Mouse (Mus musculus): ENCODE results near the gene Tnni2. TPM values are rescaled to one million over a fixed set of nuclear protein-coding genes. Genes with fewer than 3 reads are reported as not detected.

Tnni2 gene
- polyA plus RNA-seq, 1 experiment: not detected

DNA sequence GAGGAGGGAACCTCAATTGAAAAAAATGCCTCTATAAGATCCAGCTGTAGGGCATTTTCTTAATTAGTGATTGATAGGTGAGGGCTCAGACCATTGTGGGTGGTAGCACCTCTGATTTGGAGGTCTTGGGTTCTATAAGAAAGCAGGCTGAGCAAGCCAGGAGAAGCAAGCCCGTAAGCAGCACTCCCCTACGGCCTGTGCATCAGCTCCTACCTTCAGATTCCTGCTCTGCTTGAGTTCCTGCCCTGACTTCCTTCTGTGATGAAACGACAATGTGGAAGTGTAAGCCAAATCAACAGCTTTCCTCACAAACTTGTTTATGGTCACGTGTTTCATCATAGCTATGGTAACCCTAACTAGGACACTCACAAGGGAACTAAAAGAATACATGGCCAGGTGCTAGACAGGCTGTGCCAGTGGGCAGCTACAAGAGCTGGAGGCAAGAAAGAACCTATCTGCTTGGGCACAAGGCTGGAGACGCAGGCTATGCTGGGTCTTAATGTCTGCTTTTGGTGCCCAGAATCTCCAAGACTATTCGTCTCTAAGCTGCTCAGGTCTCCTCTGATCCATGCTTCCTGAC is 7.5 kb downstream of the Tnni2 start:
- H3K4me3 ChIP-seq (replicated peaks): no peak overlapping the region
- TF ChIP-seq TAL1 (IDR thresholded peaks at IDR 0.05; ENCODE audit: low read length) (no peak), GATA1 (IDR thresholded peaks at IDR 0.05; ENCODE audit: low read length) (no peak)
- H3K36me3 ChIP-seq (ENCODE audit: control insufficient read depth): no peaks in the 10 kb centered on the region
- H3K4me1 ChIP-seq (ENCODE audit: control insufficient read depth): no peaks in the 10 kb centered on the region
- no peaks in the 10 kb centered on the region for H3K9me3 ChIP-seq (ENCODE audit: control insufficient read depth, low read length)
- no peaks in the 10 kb centered on the region; the same call in 1 of the 2 replicates for H3K27me3 ChIP-seq (ENCODE audit: control insufficient read depth)

DNA sequence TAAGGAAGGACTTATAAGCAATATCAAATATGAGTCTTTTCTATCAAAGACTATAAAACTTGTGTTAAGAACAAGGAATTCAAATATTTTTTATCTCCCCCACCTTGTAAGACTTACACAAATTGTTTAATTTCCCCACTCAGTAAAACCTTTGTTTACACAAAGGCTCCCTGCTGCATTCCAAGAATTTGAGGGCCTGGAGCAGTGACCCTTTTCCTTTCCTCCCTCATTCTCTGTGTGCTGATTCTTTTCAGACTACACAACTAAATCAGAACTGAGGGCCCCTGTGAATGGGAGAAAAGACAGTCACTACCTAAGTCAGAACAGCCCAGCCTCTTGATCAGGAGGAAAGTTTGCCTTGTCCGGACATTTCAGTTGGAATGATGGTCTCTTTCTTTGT is 13.1 kb downstream of the Tnni2 start:
- H3K27me3 ChIP-seq (ENCODE audit: control insufficient read depth): peaks cover 5% of the 10 kb centered on the region; the same call in 1 of the 2 replicates
- TF ChIP-seq GATA1 (IDR thresholded peaks at IDR 0.05; ENCODE audit: low read length) (no peak), TAL1 (IDR thresholded peaks at IDR 0.05; ENCODE audit: low read length) (no peak)
- no peaks in the 10 kb centered on the region for H3K9me3 ChIP-seq (ENCODE audit: control insufficient read depth, low read length)
- H3K4me1 ChIP-seq (ENCODE audit: control insufficient read depth): no peaks in the 10 kb centered on the region
- H3K4me3 ChIP-seq (replicated peaks): no peak overlapping the region
- no peaks in the 10 kb centered on the region for H3K36me3 ChIP-seq (ENCODE audit: control insufficient read depth)

GRCm38 (mm10) chr7:142455251-142455650 is 13.6 kb downstream of the Tnni2 start:
- H3K4me1 ChIP-seq (ENCODE audit: control insufficient read depth): no peaks in the 10 kb centered on the region

GRCm38 (mm10) chr7:142456806-142457205 is 15.2 kb downstream of the Tnni2 start:
- TF ChIP-seq GATA1 (IDR thresholded peaks at IDR 0.05; ENCODE audit: low read length) (no peak), TAL1 (IDR thresholded peaks at IDR 0.05; ENCODE audit: low read length) (no peak)
- Histone ChIP-seq H3K9me3 (ENCODE audit: control insufficient read depth, low read length) (no peaks in the 10 kb centered on the region), H3K4me1 (ENCODE audit: control insufficient read depth) (no peaks in the 10 kb centered on the region), H3K4me3 (replicated peaks) (no peak overlapping the region), H3K36me3 (ENCODE audit: control insufficient read depth) (no peaks in the 10 kb centered on the region), H3K27me3 (ENCODE audit: control insufficient read depth) (peaks cover 5% of the 10 kb centered on the region; the same call in 1 of the 2 replicates)

More at GRCm38 (mm10) chr7:142455251-142455650, 13.6 kb downstream of the Tnni2 start:
- no peak overlapping the region for H3K4me3 ChIP-seq (replicated peaks)
- no peaks in the 10 kb centered on the region for H3K36me3 ChIP-seq (ENCODE audit: control insufficient read depth)
- TF ChIP-seq TAL1 (IDR thresholded peaks at IDR 0.05; ENCODE audit: low read length): no peak
- no peak for TF ChIP-seq GATA1 (IDR thresholded peaks at IDR 0.05; ENCODE audit: low read length)
- peaks cover 5% of the 10 kb centered on the region; the same call in 1 of the 2 replicates for H3K27me3 ChIP-seq (ENCODE audit: control insufficient read depth)
- no peaks in the 10 kb centered on the region for H3K9me3 ChIP-seq (ENCODE audit: control insufficient read depth, low read length)

- TF ChIP-seq GATA1 (IDR thresholded peaks at IDR 0.05; ENCODE audit: low read length) (no peak), TAL1 (IDR thresholded peaks at IDR 0.05; ENCODE audit: low read length) (no peak)
Measured at GRCm38 (mm10) chr7:142457227-142457811, 15.7 kb downstream of the Tnni2 start.

DNA sequence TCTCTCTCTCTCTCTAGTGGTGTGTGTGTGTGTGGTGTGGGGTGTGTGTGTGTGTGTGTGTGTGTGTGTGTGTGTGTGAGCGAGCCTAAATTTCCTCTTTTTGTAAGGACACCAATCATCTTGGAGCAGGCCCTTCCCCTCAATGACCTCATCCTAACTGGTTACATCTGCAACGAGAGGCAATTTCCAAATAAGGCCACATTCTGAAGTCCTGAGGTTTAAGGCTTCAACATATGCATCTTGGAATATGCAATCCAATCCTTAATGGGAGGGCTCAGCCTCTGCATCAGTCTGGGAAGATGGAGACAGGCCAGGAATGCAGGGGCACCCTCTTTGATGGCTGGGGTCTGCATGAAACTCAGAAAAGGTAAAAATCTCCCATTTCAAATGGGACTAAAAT is 16.4 kb downstream of the Tnni2 start:
- H3K27me3 ChIP-seq (ENCODE audit: control insufficient read depth): peaks cover 5% of the 10 kb centered on the region; the same call in 1 of the 2 replicates
- TF ChIP-seq TAL1 (IDR thresholded peaks at IDR 0.05; ENCODE audit: low read length): no peak
- TF ChIP-seq GATA1 (IDR thresholded peaks at IDR 0.05; ENCODE audit: low read length): no peak
- no peak overlapping the region for H3K4me3 ChIP-seq (replicated peaks)
- H3K36me3 ChIP-seq (ENCODE audit: control insufficient read depth): no peaks in the 10 kb centered on the region
- no peaks in the 10 kb centered on the region for H3K4me1 ChIP-seq (ENCODE audit: control insufficient read depth)
- no peaks in the 10 kb centered on the region for H3K9me3 ChIP-seq (ENCODE audit: control insufficient read depth, low read length)

More at GRCm38 (mm10) chr7:142457227-142457811, 15.7 kb downstream of the Tnni2 start:
- Histone ChIP-seq H3K4me1 (ENCODE audit: control insufficient read depth) (no peaks in the 10 kb centered on the region), H3K4me3 (replicated peaks) (no peak overlapping the region), H3K27me3 (ENCODE audit: control insufficient read depth) (peaks cover 5% of the 10 kb centered on the region; the same call in 1 of the 2 replicates), H3K36me3 (ENCODE audit: control insufficient read depth) (no peaks in the 10 kb centered on the region), H3K9me3 (ENCODE audit: control insufficient read depth, low read length) (no peaks in the 10 kb centered on the region)

DNA sequence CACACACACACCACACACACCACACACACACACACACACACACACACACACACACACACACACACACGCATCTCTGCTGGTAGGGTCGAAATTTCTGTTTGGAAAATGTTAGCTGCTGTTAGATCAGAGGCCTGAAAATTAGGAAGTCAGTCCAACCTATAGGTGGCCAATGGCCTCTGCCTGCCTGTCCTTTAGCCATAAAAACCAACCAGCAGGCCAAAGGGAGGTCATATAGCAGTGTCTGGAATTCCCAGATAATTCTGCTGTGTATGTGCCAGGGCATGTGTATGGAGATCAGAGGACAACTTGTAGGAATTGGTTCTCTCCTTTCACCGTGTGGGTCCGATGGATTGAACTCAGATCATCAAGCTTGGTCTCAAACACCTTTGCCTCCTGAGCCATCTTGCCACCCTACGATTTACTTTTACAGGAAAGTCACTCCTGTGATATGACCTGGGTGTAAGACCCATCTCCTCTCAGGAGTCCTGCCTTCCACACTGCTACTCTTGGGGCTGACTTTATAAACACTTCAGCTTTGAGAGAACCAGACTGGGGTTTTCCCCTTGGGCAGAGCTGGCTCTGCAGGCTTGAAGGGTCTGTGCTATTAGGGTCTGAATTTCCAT is 17.2 kb downstream of the Tnni2 start:
- peaks cover 5% of the 10 kb centered on the region; the same call in 1 of the 2 replicates for H3K27me3 ChIP-seq (ENCODE audit: control insufficient read depth)
- no peak for TF ChIP-seq GATA1 (IDR thresholded peaks at IDR 0.05; ENCODE audit: low read length)
- TF ChIP-seq TAL1 (IDR thresholded peaks at IDR 0.05; ENCODE audit: low read length): no peak

DNA sequence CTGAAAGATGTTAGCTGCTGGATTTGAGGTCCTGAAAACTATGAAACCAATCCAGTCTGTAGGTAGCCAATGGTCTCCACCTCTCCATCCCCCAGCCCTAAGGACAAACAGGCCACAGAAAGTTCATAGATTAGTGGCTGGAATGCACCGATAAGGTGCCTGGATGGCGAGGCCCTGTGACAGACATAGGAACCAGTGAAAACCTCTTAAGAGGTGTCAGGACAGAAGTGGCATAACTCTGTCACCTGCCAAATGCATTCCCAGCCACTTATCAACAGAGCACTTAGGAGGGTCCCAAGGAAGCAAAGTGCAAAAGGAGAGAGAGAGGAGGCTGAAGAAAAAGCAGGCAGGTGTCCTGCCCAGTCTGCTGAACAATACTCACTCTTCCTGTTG is 17.7 kb downstream of the Tnni2 start:
- no peak overlapping the region for H3K4me3 ChIP-seq (replicated peaks)
- H3K27me3 ChIP-seq (ENCODE audit: control insufficient read depth): peaks cover 5% of the 10 kb centered on the region; the same call in 1 of the 2 replicates
- H3K9me3 ChIP-seq (ENCODE audit: control insufficient read depth, low read length): no peaks in the 10 kb centered on the region
- H3K36me3 ChIP-seq (ENCODE audit: control insufficient read depth): no peaks in the 10 kb centered on the region
- no peak for TF ChIP-seq TAL1 (IDR thresholded peaks at IDR 0.05; ENCODE audit: low read length)
- no peak for TF ChIP-seq GATA1 (IDR thresholded peaks at IDR 0.05; ENCODE audit: low read length)
- no peaks in the 10 kb centered on the region for H3K4me1 ChIP-seq (ENCODE audit: control insufficient read depth)

More for the DNA sequence above, 17.2 kb downstream of the Tnni2 start:
- Histone ChIP-seq H3K4me1 (ENCODE audit: control insufficient read depth) (no peaks in the 10 kb centered on the region), H3K36me3 (ENCODE audit: control insufficient read depth) (no peaks in the 10 kb centered on the region), H3K4me3 (replicated peaks) (no peak overlapping the region), H3K9me3 (ENCODE audit: control insufficient read depth, low read length) (no peaks in the 10 kb centered on the region)

- TF ChIP-seq TAL1 (IDR thresholded peaks at IDR 0.05; ENCODE audit: low read length) (no peak), GATA1 (IDR thresholded peaks at IDR 0.05; ENCODE audit: low read length) (no peak)
- H3K4me1 ChIP-seq (ENCODE audit: control insufficient read depth): no peaks in the 10 kb centered on the region
- peaks cover 5% of the 10 kb centered on the region; the same call in 1 of the 2 replicates for H3K27me3 ChIP-seq (ENCODE audit: control insufficient read depth)
- no peak within 1 kb of the TSS for H3K4me3 ChIP-seq (replicated peaks)
- no peaks in the 10 kb centered on the region for H3K9me3 ChIP-seq (ENCODE audit: control insufficient read depth, low read length)
- no peaks in the 10 kb centered on the region for H3K36me3 ChIP-seq (ENCODE audit: control insufficient read depth)
Measured at GRCm38 (mm10) chr7:142460636-142461077, 19.0 kb downstream of the Tnni2 start, which contains the start of gene Lsp1. Gene Lsp1, plus strand, starts transcription at chr7:142460809.
